In the genomic region with DNA sequence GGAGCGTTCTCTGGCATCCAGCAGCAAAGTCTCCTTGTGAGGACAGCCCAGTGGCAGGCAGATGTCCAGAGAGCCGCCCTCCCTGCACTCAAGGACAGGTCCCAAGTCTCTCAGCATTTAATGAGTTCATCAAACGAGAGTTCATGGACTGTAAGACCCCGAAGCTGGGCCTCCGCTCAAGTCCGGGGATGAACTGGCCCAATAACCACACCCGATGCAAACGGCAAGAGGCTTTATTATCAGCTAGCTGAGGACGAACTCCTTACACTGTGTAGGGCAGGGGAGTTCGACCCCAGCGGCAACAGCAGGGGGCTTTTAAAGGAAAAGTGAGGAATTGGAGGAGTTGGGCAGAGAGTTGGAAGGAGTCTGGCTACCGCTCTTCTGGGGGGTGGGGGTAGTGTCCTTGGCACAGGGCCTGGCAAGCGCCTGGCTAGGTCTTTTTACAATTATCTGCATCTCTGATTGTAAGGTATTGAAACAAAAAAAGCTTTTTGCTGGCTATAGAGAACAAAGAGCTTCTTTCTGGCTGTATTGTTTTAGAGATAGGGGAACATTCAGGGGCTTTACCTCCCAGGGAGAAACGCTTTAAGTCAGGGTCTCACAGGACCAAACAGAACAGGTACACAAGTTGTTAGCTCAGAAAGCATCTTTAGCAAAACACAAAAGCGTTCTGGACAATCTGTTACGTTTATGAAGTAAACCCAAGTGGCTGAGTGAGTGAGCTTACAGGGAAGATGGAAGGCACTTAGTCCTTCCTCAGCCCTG, we compare ENCODE assay signal across 9 mouse cellular contexts.
DNase-seq lines count a peak whose midpoint lies in the region; ATAC-seq and TF ChIP-seq lines count a peak whose summit lies in the region.
"Had no signal": no experiment of that assay in that cellular context is flagged by ENCODE, and none has a peak within 500 bp of the region (broad histone marks: within the 10 kb centered on the region; RNA-seq: fewer than 3 reads in every experiment).

No protein-coding gene starts in this region.

- 27% methylated on average over 16 of the region's 16 CpGs for WGBS in stomach, postnatal 0 days

- H3K27ac ChIP-seq in stomach, postnatal 0 days (replicated peaks): peak overlapping the region; percentile 81

- peak; percentile 66; the same call in 1 of the 2 replicates for ATAC-seq in stomach, postnatal 0 days (ENCODE audit: low FRiP score, low TSS enrichment)
- no peak for ATAC-seq in granulocyte monocyte progenitor cell, adult 5-6 weeks (replicated peaks; ENCODE audit: poor library complexity, severe bottlenecking)

- H3K36me3 ChIP-seq in stomach, postnatal 0 days (ENCODE audit: control insufficient read depth, insufficient read depth, low read length): no peaks in the 10 kb centered on the region

- H3K4me1 ChIP-seq in stomach, postnatal 0 days (replicated peaks; ENCODE audit: control insufficient read depth, insufficient read depth): no peaks in the 10 kb centered on the region

- peak overlapping the region; percentile 47 for H3K9ac ChIP-seq in stomach, postnatal 0 days (ENCODE audit: low read length)

- no peaks in the 10 kb centered on the region for H3K27me3 ChIP-seq in stomach, postnatal 0 days (ENCODE audit: control insufficient read depth, insufficient read depth, low read length)
- H3K27me3 ChIP-seq: CH12.LX had no signal

- H3K4me3 ChIP-seq in stomach, postnatal 0 days (ENCODE audit: low read depth, low read length): peak overlapping the region; percentile 13; the same call in 1 of the 2 replicates

- TF ChIP-seq CTCF in stomach, postnatal 0 days (IDR thresholded peaks at IDR 0.05; ENCODE audit: low read depth): no peak

- TF ChIP-seq EP300 in stomach, postnatal 0 days (optimal IDR thresholded peaks at IDR 0.05): no peak

- DNase-seq in heart, adult 18-20 months: peak; percentile 43 to 58
- DNase-seq in heart, adult 8-10 months (ENCODE audit: low spot score): no peak
- DNase-seq in Muller cell, postnatal 12 days (ENCODE audit: inconsistent ontology term): peak; percentile 76
- DNase-seq in gastrocnemius, adult 8-10 months (ENCODE audit: low spot score in 2 of 2): peak; percentile 8 to 30
- DNase-seq in lung, postnatal 10 days: peak; percentile 52
- peak; percentile 23 for DNase-seq in stomach, postnatal 0 days (ENCODE audit: low spot score)
- no peak for DNase-seq in kidney, postnatal 14 days

- H3K9me3 ChIP-seq in stomach, postnatal 0 days (ENCODE audit: control insufficient read depth, low read length): no peaks in the 10 kb centered on the region

- peak overlapping the region; percentile 45 for H3K4me2 ChIP-seq in stomach, postnatal 0 days (replicated peaks; ENCODE audit: low read depth)

Comparison
In these comparisons a context has a peak if more than half of its experiments do, and no peak if none do; other contexts are left out.
1. DNase-seq: peak in heart, adult 18-20 months (2 of 2), Muller cell, postnatal 12 days (single experiment), gastrocnemius, adult 8-10 months (2 of 2), lung, postnatal 10 days (single experiment) and stomach, postnatal 0 days (single experiment); none in heart, adult 8-10 months (single experiment) and kidney, postnatal 14 days (single experiment).